Mouse (Mus musculus) heart, adult 2 months (tissue): ENCODE data around the gene Ankmy1. TPM values are rescaled to one million over a fixed set of nuclear protein-coding genes. Genes with fewer than 3 reads are reported as not detected.

Experiments
- DNase-seq, 2 experiments: peaks; one replicate each; pipeline ENCODE4 v3.0.0; 2021
- H3K27ac ChIP-seq: fragments of 200-600 bp; 2 replicates; pipeline ENCODE4 v1.8.1; 2022
- H3K27me3 ChIP-seq: fragments of 200-500 bp; 2 replicates; pipeline ENCODE4 v1.6.1; 2012; ENCODE audit warnings: mild to moderate bottlenecking, low read length, inconsistent platforms, mixed read lengths; ENCODE audit not compliant: control insufficient read depth, insufficient read depth
- H3K36me3 ChIP-seq: fragments of 200-500 bp; 2 replicates; pipeline ENCODE4 v1.6.1; 2012; ENCODE audit warnings: low read length, inconsistent platforms; ENCODE audit not compliant: control insufficient read depth, insufficient read depth
- H3K4me1 ChIP-seq: fragments of 200-500 bp; 2 replicates; pipeline ENCODE4 v1.6.1; 2011; ENCODE audit warnings: low read length; ENCODE audit not compliant: control insufficient read depth, insufficient read depth
- H3K4me3 ChIP-seq: fragments of 200-600 bp; 2 replicates; pipeline ENCODE4 v1.8.1; 2022
- H3K79me2 ChIP-seq: fragments of 200-500 bp; replicated peaks from 2 replicates; pipeline ENCODE4 v1.6.1; 2012; ENCODE audit warnings: mild to moderate bottlenecking, inconsistent platforms, low read length, moderate library complexity, mixed read lengths; ENCODE audit not compliant: control insufficient read depth, insufficient read depth
- H3K9ac ChIP-seq: fragments of 200-500 bp; 2 replicates; pipeline ENCODE4 v1.6.1; 2012; ENCODE audit warnings: low read depth, mild to moderate bottlenecking, control low read depth, inconsistent platforms, low read length, mixed read lengths
- CTCF ChIP-seq: fragments of 200-600 bp; IDR thresholded peaks from 2 replicates; pipeline ENCODE4 v1.8.1; 2022; ENCODE audit warnings: antibody characterized with exemption, mild to moderate bottlenecking, moderate library complexity
- EP300 ChIP-seq: fragments of 200-500 bp; IDR thresholded peaks from 2 replicates; pipeline ENCODE4 v1.6.1; 2011; ENCODE audit warnings: low read depth, low read length, control low read depth; ENCODE audit not compliant: insufficient read depth
- POLR2A ChIP-seq: fragments of 200-500 bp; IDR thresholded peaks from 2 replicates; pipeline ENCODE4 v1.6.1; 2011; ENCODE audit warnings: mild to moderate bottlenecking, low read depth, low read length, control low read depth; ENCODE audit not compliant: insufficient read depth
- WGBS: fragments of 180-500 bp; shearing (Covaris S2); methylation state at CpG from one replicate; pipeline ENCODE4 v1.1.7; 2018; 5-methylcytosine and 5-hydroxymethylcytosine counted together
- intact Hi-C: fragments of 180-260 bp; cut with DNase I; formaldehyde crosslinking; loops from one replicate; pipeline ENCODE4 v1.15.1; 2025
- polyA plus RNA-seq: library from polyadenylated mRNA; depleted of rRNA; stranded (reverse); fragments of >200 nt; gene quantifications from 2 replicates; pipeline ENCODE4 v1.2.3, GENCODE M21; 2012
- total RNA-seq, 2 experiments: library from RNA; stranded (reverse); gene quantifications; 2 replicates each; pipeline ENCODE4 v1.2.3; 2021

The Ankmy1 gene
- total and polyA plus RNA-seq, 3 experiments: 0.09 to 0.21 TPM; not detected in 1

DNA sequence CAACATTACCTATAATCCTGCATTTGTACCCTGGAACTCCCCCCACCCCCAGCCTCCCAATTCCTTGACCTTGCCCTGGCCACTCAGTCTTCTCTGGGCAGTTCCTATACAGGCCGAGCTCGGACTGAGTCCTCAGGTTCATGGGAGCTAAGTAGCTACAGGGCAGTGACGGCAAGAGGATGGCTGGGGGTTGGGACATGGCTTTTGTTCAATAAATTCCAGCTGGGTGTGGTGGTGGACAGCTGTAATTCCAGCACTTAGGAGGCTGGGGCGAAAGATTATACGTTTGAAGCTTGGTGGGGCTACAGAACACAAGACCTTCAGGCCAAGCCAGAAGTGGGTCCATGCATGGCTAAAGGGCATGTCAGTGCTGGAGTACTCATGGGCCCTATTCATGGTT lies 22.6 kb downstream of the Ankmy1 start:
- Histone ChIP-seq H3K36me3 (no peaks in the 10 kb centered on the region), H3K4me1 (no peaks in the 10 kb centered on the region), H3K27ac (no peak overlapping the region), H3K4me3 (no peak overlapping the region), H3K9ac (no peak overlapping the region), H3K27me3 (no peaks in the 10 kb centered on the region), H3K79me2 (no peaks in the 10 kb centered on the region)
- no peak for TF ChIP-seq CTCF
- no peak for TF ChIP-seq EP300
- no peak for TF ChIP-seq POLR2A
- intact Hi-C loops: no loop called here
- 85% methylated on average over 5 of the region's 5 CpGs for WGBS
- DNase-seq: no peak

DNA sequence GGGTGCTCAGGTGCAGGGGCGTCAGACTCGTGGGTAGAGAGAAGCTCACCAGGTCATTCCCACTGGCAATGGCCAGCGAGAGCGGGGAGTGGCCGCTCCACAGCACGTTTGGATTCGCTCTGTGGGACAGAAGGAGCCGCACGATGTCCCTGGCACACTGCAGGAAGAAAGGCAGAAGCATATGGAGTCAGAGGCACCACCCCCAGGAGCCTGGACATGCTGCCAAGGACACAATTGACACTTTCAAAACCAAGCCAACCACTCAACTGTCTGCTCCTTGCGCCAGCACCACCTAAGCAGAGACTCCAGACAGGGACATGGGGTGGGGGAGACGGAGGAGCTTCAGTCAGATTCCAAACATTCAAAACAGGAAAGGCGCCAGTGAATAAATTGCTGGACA lies 23.4 kb downstream of the Ankmy1 start:
- TF ChIP-seq POLR2A (no peak), CTCF (no peak), EP300 (no peak)
- H3K4me1 ChIP-seq: no peaks in the 10 kb centered on the region

GRCm38 (mm10) chr1:92878066-92878741 lies 24.5 kb downstream of the Ankmy1 start:
- Histone ChIP-seq H3K4me3 (no peak overlapping the region), H3K36me3 (no peaks in the 10 kb centered on the region), H3K9ac (no peak overlapping the region), H3K79me2 (no peaks in the 10 kb centered on the region), H3K27me3 (no peaks in the 10 kb centered on the region), H3K27ac (no peak overlapping the region), H3K4me1 (no peaks in the 10 kb centered on the region)
- TF ChIP-seq EP300: no peak
- TF ChIP-seq CTCF: no peak
- TF ChIP-seq POLR2A: no peak
- 68% methylated on average over 13 of the region's 13 CpGs for WGBS
- DNase-seq: no peak
- intact Hi-C loops: no loop called here

More for the DNA sequence above, 23.4 kb downstream of the Ankmy1 start:
- Histone ChIP-seq H3K9ac (no peak overlapping the region), H3K27me3 (no peaks in the 10 kb centered on the region), H3K79me2 (no peaks in the 10 kb centered on the region), H3K4me3 (no peak overlapping the region), H3K36me3 (no peaks in the 10 kb centered on the region), H3K27ac (no peak overlapping the region)
- DNase-seq: no peak
- intact Hi-C loops: no loop called here
- 87% methylated on average over 12 of the region's 12 CpGs for WGBS

- Histone ChIP-seq H3K27ac (no peak overlapping the region), H3K4me1 (no peaks in the 10 kb centered on the region), H3K27me3 (no peaks in the 10 kb centered on the region), H3K79me2 (no peaks in the 10 kb centered on the region), H3K4me3 (no peak overlapping the region), H3K9ac (no peak overlapping the region), H3K36me3 (no peaks in the 10 kb centered on the region)
- 65% methylated on average over 12 of the region's 12 CpGs for WGBS
- DNase-seq: no peak
- intact Hi-C loops: no loop called here
- TF ChIP-seq CTCF (no peak), POLR2A (no peak), EP300 (no peak)
Measured at GRCm38 (mm10) chr1:92877431-92877978, 25.2 kb downstream of the Ankmy1 start.

- H3K79me2 ChIP-seq: no peaks in the 10 kb centered on the region
- H3K4me3 ChIP-seq: no peak overlapping the region
- no peak for DNase-seq
- no peak overlapping the region for H3K9ac ChIP-seq
- H3K27ac ChIP-seq: no peak overlapping the region
- intact Hi-C loops: no loop called here
- TF ChIP-seq EP300: no peak
- no peak for TF ChIP-seq POLR2A
- no peak for TF ChIP-seq CTCF
- 67% methylated on average over 8 of the region's 8 CpGs for WGBS
- no peaks in the 10 kb centered on the region for H3K27me3 ChIP-seq
- H3K4me1 ChIP-seq: no peaks in the 10 kb centered on the region
- no peaks in the 10 kb centered on the region for H3K36me3 ChIP-seq
Measured at GRCm38 (mm10) chr1:92875360-92876111, 27.2 kb downstream of the Ankmy1 start.

DNA sequence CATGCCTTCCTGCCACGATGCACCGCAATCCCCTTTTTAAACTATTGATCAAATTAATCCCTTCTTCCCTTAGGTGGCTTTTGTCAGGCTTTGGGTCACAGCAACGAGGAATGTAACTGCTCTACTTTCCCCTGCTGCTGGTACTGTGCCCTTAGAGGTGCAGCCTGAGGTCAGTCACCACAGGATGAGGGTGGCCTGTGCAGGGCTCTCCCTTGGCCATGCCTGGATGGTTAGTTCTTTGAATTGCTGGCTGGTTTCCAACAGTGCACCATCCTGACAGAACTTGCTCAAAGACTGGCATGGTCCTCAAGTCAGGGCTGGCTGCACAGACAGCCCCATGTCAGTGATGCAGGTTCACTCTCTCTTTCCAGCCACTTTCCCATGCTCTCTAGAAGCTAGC lies 28.7 kb downstream of the Ankmy1 start:
- no peak for DNase-seq
- Histone ChIP-seq H3K36me3 (no peaks in the 10 kb centered on the region), H3K27me3 (no peaks in the 10 kb centered on the region), H3K4me1 (no peaks in the 10 kb centered on the region), H3K79me2 (no peaks in the 10 kb centered on the region), H3K4me3 (no peak overlapping the region), H3K9ac (no peak overlapping the region), H3K27ac (no peak overlapping the region)
- TF ChIP-seq CTCF (no peak), POLR2A (no peak), EP300 (no peak)
- WGBS: 81% methylated on average over 3 of the region's 3 CpGs
- intact Hi-C loops: no loop called here
